Mouse (Mus musculus) R1 (cell line): Measurements from ENCODE around the gene Cyp26b1.
"Not testable (repeated sequence)": the region's sequence is repeated elsewhere in the genome, so short reads cannot be mapped to it uniquely, and the experiment has no call there.

Experiments used
- DNase-seq: peaks from one replicate; pipeline ENCODE4 v3.0.0-alpha.2; 2018; ENCODE audit warnings: low read depth, low spot score

Cyp26b1 gene

DNA sequence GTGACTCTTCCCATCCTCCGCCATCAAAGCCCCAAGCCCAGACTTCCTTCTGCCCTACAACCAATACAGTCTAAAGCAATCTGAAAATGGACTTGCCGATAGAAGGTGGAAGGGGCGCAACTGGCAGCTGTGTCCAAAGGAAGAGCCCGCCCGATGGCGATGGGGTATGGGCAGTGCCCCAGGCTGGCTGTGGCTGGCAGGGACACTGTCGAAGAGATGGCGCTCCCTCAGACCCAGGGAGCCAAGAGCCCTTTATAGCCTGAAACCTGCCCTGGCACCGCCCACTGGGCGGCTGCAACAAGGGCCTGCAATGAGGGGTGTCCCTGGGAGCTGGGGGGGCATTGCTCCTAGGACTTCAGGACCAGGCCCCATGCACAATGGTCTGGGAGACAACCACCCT lies at the start of gene Cyp26b1:
Cyp26b1 (minus strand) TSS at position 216 of the 400 bp plus-strand sequence.
- no peak for DNase-seq

- no peak for DNase-seq
Measured at GRCm38 (mm10) chr6:84641062-84641431, 47.3 kb upstream of the Cyp26b1 start.

DNA sequence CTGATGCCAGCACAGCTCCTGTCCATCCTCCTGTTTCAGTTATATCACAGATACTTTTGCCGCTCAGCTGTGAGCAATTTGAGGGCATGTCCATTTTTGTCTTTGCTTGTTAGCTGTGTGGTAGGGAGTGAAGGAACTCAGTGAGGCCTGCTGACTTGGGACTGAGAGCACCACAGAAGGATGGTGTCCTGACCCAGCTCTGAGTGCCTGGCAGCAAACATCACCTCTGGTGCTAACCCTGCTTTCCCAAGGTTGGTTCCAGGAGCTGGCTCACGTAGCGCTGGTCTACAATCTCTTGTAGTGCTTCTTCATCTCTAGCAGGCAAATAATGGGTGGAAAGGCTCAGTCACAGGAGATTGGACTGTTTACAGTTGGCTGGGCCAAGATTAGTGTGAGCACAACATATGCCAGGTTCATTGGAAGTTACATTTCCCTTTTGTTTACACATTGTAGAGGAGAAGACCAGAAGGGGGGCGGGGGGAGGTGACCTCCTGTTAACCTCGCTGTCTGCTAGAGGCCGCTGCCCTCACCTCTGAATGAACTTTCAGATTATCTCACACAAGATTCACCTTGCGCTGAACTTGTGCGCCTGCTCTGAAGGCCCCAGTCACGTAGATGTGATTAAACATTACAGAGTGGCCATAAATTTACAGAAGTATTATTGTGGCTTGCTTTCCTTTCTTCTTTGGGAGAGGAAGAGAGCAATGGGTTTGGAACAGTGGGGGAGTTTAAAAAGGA lies 46.8 kb upstream of the Cyp26b1 start:
- peak; percentile 43 for DNase-seq

GRCm38 (mm10) chr6:84638206-84638605 lies 44.5 kb upstream of the Cyp26b1 start:
- DNase-seq: no peak

GRCm38 (mm10) chr6:84631588-84631987 lies 37.9 kb upstream of the Cyp26b1 start:
- DNase-seq: no peak

- DNase-seq: no peak
Measured at GRCm38 (mm10) chr6:84630276-84630675, 36.6 kb upstream of the Cyp26b1 start.

- no peak for DNase-seq
Measured at GRCm38 (mm10) chr6:84628831-84629230, 35.1 kb upstream of the Cyp26b1 start.

- DNase-seq: no peak
Measured at GRCm38 (mm10) chr6:84626398-84626797, 32.7 kb upstream of the Cyp26b1 start.

GRCm38 (mm10) chr6:84619166-84619565 lies 25.5 kb upstream of the Cyp26b1 start:
- DNase-seq: no peak

- no peak for DNase-seq
Measured at GRCm38 (mm10) chr6:84617051-84617450, 23.3 kb upstream of the Cyp26b1 start.

- DNase-seq: no peak
Measured at GRCm38 (mm10) chr6:84616586-84616985, 22.9 kb upstream of the Cyp26b1 start.

DNA sequence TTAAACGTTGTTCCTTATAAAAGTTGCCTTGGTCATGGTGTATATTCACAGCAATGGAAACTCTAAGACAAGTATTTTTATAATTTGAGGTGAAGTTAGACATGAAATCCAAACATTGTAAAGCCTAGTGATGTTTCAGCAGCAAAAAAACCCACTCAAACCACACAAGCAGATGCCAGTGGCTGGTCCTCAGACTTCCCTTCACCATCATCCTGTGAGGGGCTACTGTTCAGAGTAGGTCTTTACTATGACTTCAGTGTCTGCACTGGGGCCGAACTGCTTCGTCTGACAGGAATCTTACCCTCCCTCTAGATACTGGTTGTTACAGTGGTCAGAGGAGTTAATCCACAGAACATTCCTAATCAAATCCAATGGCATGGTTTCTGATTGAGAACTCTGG lies 19.9 kb upstream of the Cyp26b1 start:
- DNase-seq: no peak

DNA sequence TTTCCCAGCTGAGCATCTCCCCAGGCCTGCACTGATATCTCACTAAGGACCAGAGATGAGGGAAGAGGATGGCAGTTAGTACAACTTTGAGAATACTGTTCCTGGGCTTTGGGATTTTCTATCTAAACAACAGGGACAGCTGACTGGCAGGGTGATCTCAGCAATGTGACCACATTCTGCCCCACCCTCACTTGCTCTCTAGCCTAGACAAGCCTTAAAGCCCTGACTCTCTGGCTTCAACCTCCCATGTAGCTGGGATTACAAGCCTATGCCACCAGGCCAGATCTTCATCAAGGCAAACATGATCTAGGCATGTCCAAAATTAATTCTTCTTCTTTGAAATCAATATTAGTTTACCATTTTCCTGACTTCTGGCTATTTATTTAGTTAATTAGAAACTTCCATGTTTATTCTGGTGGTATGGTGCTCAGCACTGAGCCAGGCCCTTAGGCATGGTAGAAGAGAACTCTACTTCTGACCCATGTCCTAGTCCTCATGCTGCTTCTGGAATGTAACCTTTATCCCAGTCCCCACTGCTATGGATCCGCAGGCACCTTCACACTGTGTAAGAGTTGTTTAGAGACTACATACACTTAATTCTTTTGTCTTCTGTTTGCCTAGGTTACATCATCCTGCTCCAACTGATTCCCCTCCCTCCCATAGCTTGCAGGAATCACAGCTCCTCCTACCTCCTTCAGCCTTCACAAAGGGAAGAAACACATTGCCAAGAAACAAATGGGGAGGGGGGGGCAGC lies 7.6 kb upstream of the Cyp26b1 start:
- no peak for DNase-seq

- DNase-seq: not testable (repeated sequence)
Measured at GRCm38 (mm10) chr6:84599296-84599695, 5.6 kb upstream of the Cyp26b1 start.

GRCm38 (mm10) chr6:84598725-84599124 lies 5.0 kb upstream of the Cyp26b1 start:
- DNase-seq: no peak

DNA sequence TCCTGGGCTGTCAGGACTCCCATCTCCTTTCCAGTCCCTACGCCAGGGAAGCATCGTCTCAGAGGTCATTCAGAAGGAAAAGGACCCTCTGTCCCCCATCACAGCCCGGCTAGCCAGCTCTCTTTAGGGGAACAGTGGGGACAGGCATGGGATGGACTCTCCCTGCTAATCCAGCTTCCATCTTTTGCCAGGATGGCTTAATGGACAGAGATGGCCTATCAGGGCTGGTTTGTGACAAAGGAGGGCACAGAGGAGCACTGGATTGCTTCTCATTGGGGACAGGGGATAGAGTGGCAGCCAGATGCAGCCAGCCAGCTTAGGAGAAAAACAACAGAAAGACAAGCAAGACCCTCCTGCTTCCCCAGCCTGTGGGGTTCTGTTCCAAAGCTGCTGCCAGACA lies 918 bp upstream of the Cyp26b1 start:
- DNase-seq: no peak

- no peak for DNase-seq
Measured at GRCm38 (mm10) chr6:84590961-84591745, 2.6 kb downstream of the Cyp26b1 start.

DNA sequence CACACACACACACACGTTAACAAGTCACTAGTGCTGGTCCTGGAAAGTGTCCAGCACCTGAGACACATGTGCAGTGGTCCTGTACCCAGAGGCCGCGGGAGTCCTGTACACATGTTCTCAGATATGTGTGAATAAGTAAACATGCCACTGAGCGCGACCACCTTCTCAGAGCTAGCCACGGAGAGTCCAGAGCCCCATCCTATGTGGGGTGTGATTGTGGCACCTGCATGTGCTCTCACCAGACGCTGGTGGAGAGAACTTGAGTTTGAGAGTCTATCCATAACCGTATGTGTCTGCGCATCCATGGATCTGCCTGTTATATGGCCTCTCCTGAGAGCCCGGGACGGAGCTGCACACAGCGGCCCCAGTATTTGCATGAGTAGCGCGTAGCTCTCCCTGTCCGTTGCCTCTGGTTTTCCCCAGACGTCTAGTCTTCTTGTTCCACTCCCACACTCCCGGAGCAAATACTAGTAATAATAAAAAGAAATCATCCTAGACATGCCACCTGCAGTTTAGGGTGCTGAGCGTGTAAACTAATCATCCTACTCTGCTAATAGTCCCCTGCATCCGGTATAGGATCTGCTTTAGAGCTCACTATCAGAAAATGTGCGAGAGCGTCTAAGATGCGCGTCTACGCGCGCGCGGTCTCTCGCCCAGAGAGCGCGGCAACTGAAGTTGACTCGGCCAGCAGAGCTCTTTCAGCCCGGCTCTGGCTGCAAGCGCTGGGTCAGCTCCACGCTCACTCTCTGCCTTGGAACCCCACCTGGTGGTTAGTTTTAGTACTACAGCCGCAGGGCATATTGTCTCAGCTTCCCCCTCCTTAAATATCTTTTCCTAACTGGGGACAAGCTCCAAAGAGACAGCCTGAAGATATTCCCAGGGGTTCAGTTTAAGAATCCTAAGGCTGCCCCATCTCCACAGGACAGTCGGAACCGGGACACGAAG lies 3.7 kb downstream of the Cyp26b1 start:
- peak; percentile 84 for DNase-seq

DNA sequence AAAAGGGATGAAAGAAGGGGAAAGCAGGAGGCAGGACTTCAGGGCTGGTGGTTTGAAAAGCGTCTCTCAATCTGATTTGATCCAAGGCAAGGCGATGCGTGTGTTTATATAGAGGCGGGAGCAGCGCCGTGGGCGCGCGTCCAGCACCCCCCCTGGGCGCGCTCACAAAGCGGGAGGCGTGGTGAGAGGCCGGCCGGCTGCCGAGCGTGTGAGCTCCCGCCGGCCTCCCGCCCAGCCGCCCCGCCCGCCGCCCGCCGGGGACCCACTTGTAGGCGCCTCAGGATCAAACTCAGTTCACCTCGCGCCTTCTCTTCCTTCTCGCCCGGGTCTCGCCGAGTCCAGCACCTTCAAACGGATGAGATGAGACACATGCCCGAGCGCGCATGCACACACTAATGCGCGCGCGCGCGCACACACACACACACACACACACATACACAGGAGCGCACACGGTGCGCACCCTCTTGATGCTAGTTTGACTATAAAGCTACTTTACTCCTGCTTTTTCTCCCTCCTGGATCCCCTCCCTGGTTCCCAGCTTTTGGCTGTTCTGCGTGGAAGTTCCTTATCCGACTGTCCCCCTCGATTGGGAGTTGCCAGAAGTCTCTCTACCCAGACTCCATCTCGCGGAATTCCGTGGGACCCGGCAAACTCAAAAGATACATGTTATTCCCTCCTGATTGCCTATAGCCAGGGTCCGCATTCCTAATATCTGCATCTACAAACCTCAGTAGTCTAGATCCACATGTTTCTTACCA lies 4.6 kb downstream of the Cyp26b1 start:
- peak; percentile 48 for DNase-seq

- peak; percentile 27 for DNase-seq
Measured at GRCm38 (mm10) chr6:84588221-84588894, 5.3 kb downstream of the Cyp26b1 start.
